Mouse (Mus musculus) hindbrain, embryonic 11.5 days (tissue): ENCODE measurements around the gene Mapkap1. TPM values are rescaled to one million over a fixed set of nuclear protein-coding genes. Genes with fewer than 3 reads are reported as not detected.

Source experiments
- ATAC-seq: fragments of 200-750 bp; cut with Nextera tagmentation; 2 replicates; pipeline ENCODE4 v1.8.0; 2017; ENCODE audit warnings: mild to moderate bottlenecking, moderate TSS enrichment, moderate library complexity; ENCODE audit not compliant: low FRiP score
- DNase-seq: peaks from one replicate; pipeline ENCODE4 v3.0.0-alpha.2; 2015; ENCODE audit warnings: low spot score
- H3K27ac ChIP-seq: fragments of 300-500 bp; sonication (generic); 2 replicates; pipeline ENCODE4 v1.5.1; 2014; ENCODE audit warnings: mild to moderate bottlenecking, low read depth, low read length
- H3K27me3 ChIP-seq: fragments of 300-500 bp; sonication (generic); 2 replicates; pipeline ENCODE4 v1.6.1; 2014; ENCODE audit warnings: mild to moderate bottlenecking, low read length, moderate library complexity, mixed read lengths; ENCODE audit not compliant: control insufficient read depth, insufficient read depth
- H3K36me3 ChIP-seq: fragments of 300-500 bp; sonication (generic); 2 replicates; pipeline ENCODE4 v1.6.1; 2014; ENCODE audit warnings: mild to moderate bottlenecking, low read length, moderate library complexity, mixed read lengths; ENCODE audit not compliant: control insufficient read depth, insufficient read depth
- H3K4me1 ChIP-seq: fragments of 300-500 bp; sonication (generic); replicated peaks from 2 replicates; pipeline ENCODE4 v1.6.1; 2014; ENCODE audit warnings: low read length, mixed read lengths; ENCODE audit not compliant: control insufficient read depth, insufficient read depth
- H3K4me2 ChIP-seq: fragments of 300-500 bp; sonication (generic); replicated peaks from 2 replicates; pipeline ENCODE4 v1.6.1; 2014; ENCODE audit warnings: mild to moderate bottlenecking, low read depth, low read length
- H3K4me3 ChIP-seq: fragments of 300-500 bp; sonication (generic); 2 replicates; pipeline ENCODE4 v1.5.1; 2014; ENCODE audit warnings: low read depth, low read length
- H3K9ac ChIP-seq: fragments of 300-500 bp; sonication (generic); 2 replicates; pipeline ENCODE4 v1.6.1; 2014; ENCODE audit warnings: low read depth, low read length
- H3K9me3 ChIP-seq: fragments of 300-500 bp; sonication (generic); 2 replicates; pipeline ENCODE4 v1.6.1; 2016; ENCODE audit warnings: low read length; ENCODE audit not compliant: control insufficient read depth
- WGBS: fragments of 180-500 bp; shearing (Covaris S2); extraction: QIAGEN DNeasy Blood & Tissue Kit; methylation state at CpG from one replicate; pipeline ENCODE4 v1.1.7; 2014; 5-methylcytosine and 5-hydroxymethylcytosine counted together
- polyA plus RNA-seq: library from polyadenylated mRNA; unstranded; fragments of >200 nt; fragmentation: Nextera tagmentation; extraction: Ambion mirVana; gene quantifications from 2 replicates; pipeline ENCODE4 v1.2.1, GENCODE M21; 2014

Gene Mapkap1
- polyA plus RNA-seq, 1 experiment from 2014 or later: 101 TPM

DNA sequence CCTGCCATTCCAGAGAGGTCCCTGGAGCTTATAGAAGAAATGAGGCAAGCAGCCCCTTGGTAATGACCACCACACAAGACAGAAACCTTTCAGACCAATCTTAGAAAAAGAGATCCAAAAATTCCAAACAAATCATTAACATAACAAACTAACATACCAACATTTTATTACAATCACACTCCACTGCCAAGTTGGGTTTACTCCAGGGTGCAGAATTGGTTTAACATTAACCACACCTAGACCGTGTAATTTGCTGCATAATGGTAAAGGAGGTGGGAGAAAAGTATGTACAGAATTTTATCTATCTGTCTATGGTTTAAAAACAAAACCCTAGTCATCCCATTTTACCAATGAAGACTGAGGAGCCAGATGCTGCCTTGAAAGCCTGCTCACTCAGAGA, 160.0 kb downstream of the Mapkap1 start:
- ATAC-seq (no peak), DNase-seq (no peak)
- H3K4me2 ChIP-seq: no peak overlapping the region
- no peak overlapping the region for H3K9ac ChIP-seq
- H3K9me3 ChIP-seq: no peaks in the 10 kb centered on the region
- no peak overlapping the region for H3K4me3 ChIP-seq
- H3K27ac ChIP-seq: no peak overlapping the region
- no peaks in the 10 kb centered on the region for H3K27me3 ChIP-seq
- H3K36me3 ChIP-seq: no peaks in the 10 kb centered on the region
- WGBS: 83% methylated on average over 1 of the region's 1 CpGs
- H3K4me1 ChIP-seq: peaks cover 10% of the 10 kb centered on the region

DNA sequence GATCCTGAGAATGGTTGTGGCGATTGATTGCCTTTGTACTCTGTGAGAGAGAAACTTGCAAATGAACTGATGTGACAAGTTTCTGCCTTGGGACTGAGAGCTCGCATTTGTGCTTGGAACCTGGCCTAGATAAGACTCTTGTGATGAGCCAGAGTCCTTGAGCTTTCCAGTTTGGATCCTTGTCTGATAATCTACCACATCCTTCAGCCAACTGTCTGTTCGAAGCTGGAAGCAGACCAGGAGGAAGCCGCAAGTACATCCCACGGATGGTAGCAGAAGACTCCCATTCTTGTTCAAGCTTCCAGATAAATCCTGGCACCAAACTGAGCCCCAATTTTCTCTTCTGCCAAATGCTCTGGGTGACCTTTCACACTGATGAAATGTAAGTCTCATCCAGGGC, 162.6 kb downstream of the Mapkap1 start:
- no peaks in the 10 kb centered on the region for H3K27me3 ChIP-seq
- no peak overlapping the region for H3K4me3 ChIP-seq
- no peak overlapping the region for H3K4me2 ChIP-seq
- ATAC-seq: no peak
- H3K4me1 ChIP-seq: peaks cover 10% of the 10 kb centered on the region
- WGBS: 85% methylated on average over 5 of the region's 5 CpGs
- H3K9me3 ChIP-seq: no peaks in the 10 kb centered on the region
- no peak overlapping the region for H3K27ac ChIP-seq
- no peak overlapping the region for H3K9ac ChIP-seq
- no peaks in the 10 kb centered on the region for H3K36me3 ChIP-seq
- DNase-seq: no peak

DNA sequence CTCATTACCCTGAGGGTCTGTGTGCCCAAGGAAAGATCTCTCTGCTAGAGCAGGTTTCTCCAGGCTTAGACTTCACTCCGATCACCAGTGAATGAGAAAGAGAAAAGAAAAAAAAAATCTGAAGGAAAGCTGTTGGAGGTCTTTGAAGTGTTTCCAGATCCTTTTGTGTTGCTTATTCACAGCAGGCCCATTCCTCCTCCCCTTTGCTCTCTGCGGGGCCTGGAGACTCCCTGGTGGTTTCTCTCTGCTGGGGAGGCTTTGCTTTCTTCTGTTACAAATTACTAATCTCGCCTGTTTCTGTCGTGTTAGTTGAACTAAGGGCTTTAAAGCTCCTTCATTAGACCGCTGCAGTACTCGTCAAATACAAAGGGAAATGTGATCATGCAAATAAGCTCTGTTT, 163.8 kb downstream of the Mapkap1 start:
- Histone ChIP-seq H3K36me3 (no peaks in the 10 kb centered on the region), H3K27ac (peak overlapping the region; percentile 19; the same call in 1 of the 2 replicates), H3K4me3 (no peak overlapping the region), H3K4me1 (peaks cover 10% of the 10 kb centered on the region), H3K27me3 (no peaks in the 10 kb centered on the region), H3K4me2 (no peak overlapping the region), H3K9me3 (no peaks in the 10 kb centered on the region), H3K9ac (no peak overlapping the region)
- ATAC-seq (0 out of 2 replicates have a peak, but pooled peaks have one; percentile 14), DNase-seq (peak; percentile 21)
- 5% methylated on average over 6 of the region's 6 CpGs for WGBS

DNA sequence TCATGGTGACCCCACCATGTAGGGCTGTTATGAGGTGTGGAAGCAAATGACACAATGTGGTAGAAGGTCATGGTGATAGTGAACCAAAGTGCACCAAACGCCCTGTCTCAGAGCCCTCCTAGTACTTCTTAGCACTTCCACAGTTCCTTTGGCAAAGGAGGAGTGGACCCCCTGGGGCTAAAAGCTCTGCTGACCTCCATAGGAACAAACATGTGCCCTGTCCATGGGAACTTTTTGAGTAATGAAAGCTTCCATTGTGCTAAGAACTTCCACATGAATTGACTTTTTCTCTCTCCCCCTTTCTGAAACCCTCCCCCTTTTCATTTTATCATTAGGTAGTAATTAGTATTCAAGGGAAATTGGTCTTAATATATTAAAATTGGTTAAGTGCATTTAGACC, 164.5 kb downstream of the Mapkap1 start:
- Histone ChIP-seq H3K27ac (no peak overlapping the region), H3K4me1 (peaks cover 10% of the 10 kb centered on the region), H3K4me2 (no peak overlapping the region), H3K36me3 (no peaks in the 10 kb centered on the region), H3K27me3 (no peaks in the 10 kb centered on the region), H3K9ac (no peak overlapping the region), H3K4me3 (no peak overlapping the region), H3K9me3 (no peaks in the 10 kb centered on the region)
- WGBS: 8% methylated on average over 1 of the region's 1 CpGs
- DNase-seq: peak; percentile 28
- ATAC-seq: no peak

DNA sequence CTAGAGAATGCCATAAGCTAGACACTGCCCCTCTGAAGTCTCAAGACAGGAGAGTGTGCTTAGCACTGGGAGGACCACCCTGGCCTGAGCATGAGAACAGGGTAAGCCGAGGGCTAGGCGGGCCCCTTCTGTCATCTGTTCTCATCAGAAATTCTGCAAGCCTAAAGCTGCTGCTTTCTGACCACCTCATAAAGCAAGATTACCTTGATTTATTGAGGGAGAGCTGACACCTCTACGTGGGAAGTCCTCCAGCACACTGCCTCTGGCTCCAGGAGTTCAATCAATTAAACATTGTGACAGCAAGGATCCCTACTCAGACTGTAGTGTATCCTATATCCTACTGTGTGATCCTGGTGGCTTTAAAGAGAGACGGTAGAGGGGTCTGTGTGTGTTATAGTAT, 166.5 kb downstream of the Mapkap1 start:
- WGBS: 37% methylated on average over 4 of the region's 4 CpGs
- Histone ChIP-seq H3K9me3 (no peaks in the 10 kb centered on the region), H3K4me1 (peaks cover 12% of the 10 kb centered on the region), H3K36me3 (no peaks in the 10 kb centered on the region), H3K4me2 (no peak overlapping the region), H3K9ac (no peak overlapping the region), H3K4me3 (no peak overlapping the region), H3K27me3 (no peaks in the 10 kb centered on the region), H3K27ac (no peak overlapping the region)
- no peak; the same call in 1 of the 2 replicates for ATAC-seq
- DNase-seq: no peak

DNA sequence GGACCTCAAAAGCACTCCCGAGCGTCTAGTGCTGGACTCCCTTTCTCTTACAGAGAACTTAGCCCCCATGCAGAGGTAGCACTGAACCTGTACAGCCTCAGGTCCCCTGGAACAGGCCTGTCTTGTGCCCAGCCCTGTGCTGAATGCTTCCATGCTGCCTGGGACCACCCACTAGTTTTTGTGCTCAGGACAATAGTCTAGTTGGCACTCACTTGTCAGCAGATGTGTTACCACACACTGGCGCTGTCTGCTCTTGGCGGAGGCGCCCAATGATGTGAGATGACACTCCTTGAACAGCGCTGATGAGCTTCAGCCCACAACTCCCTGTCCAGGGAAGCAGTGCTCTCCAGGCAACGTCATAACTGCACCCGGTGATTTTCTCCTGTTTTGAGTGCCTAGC, 182.0 kb downstream of the Mapkap1 start:
- no peaks in the 10 kb centered on the region for H3K9me3 ChIP-seq
- H3K36me3 ChIP-seq: 0 out of 2 replicates have a peak, but pooled peaks cover 3% of the 10 kb centered on the region
- no peaks in the 10 kb centered on the region for H3K4me1 ChIP-seq
- 83% methylated on average over 8 of the region's 8 CpGs for WGBS
- no peak for ATAC-seq
- H3K27me3 ChIP-seq: no peaks in the 10 kb centered on the region
- DNase-seq: no peak
- no peak overlapping the region for H3K4me2 ChIP-seq
- H3K4me3 ChIP-seq: no peak overlapping the region
- H3K27ac ChIP-seq: no peak overlapping the region
- no peak overlapping the region for H3K9ac ChIP-seq

DNA sequence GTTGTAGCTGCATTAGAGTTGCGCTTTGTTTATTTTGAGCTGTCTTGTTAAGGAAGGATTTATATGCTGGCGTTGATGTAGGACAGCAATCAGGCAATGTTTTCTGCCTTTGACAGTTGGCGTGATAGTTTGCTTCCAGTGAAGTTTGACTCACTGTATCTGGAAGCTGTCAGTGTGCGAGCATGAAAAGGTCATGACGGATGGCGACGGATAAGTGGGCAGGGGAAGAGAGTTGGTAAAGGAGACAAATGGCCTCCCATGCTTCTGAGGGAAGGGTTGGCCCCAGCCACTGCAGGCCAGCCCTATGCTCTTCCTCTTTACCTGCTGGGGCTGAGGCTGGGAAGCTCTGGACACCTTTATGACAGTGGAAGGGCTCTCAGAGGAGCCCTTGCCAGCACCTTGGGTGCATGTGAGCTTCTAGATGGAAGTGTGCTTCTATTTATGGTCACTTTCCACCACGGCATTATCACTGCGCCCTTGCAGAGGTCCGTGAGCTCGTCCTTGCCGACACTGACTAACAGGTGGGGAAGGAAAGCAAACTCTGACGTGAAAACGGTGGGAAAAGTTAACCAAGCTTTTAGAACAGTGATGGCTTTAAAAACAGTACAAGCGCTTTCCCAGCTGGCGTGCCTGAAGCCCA, 185.3 kb downstream of the Mapkap1 start:
- Histone ChIP-seq H3K27me3 (no peaks in the 10 kb centered on the region), H3K9me3 (no peaks in the 10 kb centered on the region), H3K4me1 (no peaks in the 10 kb centered on the region), H3K4me3 (no peak overlapping the region), H3K27ac (no peak overlapping the region), H3K4me2 (no peak overlapping the region), H3K36me3 (no peaks in the 10 kb centered on the region), H3K9ac (no peak overlapping the region)
- DNase-seq (no peak), ATAC-seq (no peak)
- 77% methylated on average over 16 of the region's 16 CpGs for WGBS

DNA sequence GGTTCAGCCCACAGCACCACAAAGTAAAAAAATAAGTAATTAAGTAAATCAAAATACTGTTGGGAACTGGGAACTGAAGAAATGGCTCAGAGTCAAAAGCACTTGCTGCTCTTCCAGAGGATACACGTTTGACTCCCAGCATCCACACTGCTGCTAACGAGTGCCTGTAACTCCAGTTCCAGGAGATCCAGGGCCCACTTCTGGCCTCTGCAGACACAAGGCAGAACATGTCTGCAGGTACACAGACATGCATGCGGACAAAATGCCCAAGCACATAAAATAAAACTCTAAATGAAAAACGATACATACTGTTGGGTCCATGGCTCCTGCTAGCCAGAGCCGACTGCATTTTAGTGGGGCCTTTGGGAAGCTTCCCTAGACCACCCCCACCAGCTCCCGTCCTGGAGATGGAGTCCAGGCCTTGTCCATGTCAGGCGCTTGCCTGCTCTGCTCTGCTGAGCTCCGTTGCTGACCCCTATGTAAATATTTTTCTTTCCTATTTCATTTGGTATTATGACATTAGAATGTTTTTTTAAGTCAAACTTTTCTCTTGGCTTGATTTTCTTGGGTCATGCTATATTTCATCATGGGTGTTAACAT, 185.9 kb downstream of the Mapkap1 start:
- ATAC-seq: no peak
- WGBS: 78% methylated on average over 8 of the region's 8 CpGs
- no peaks in the 10 kb centered on the region for H3K36me3 ChIP-seq
- H3K4me2 ChIP-seq: no peak overlapping the region
- no peak overlapping the region for H3K27ac ChIP-seq
- H3K27me3 ChIP-seq: no peaks in the 10 kb centered on the region
- H3K9ac ChIP-seq: 0 out of 2 replicates have a peak overlapping the region, but pooled peaks have one; percentile 11
- H3K4me3 ChIP-seq: no peak overlapping the region
- no peaks in the 10 kb centered on the region for H3K9me3 ChIP-seq
- no peak for DNase-seq
- no peaks in the 10 kb centered on the region for H3K4me1 ChIP-seq

DNA sequence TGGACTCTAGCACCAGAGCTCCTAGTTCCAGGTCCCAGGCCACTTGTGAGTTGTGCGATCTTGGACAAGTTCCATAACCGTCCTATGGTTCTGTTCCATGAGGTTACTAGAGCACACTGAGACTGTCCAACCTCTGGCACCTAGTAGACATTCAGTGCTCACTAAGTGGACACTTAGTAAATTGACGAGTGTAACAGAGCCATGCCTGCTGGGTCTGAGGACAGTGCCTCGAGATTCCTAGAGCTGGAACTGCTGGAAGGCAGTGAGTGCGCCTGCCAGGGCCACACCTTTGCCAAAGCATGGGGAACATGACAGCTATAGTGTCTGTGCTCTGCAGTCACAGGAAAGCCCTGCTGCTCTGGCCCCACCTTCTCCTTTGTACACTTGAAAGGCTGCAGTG, 187.4 kb downstream of the Mapkap1 start:
- Histone ChIP-seq H3K27me3 (no peaks in the 10 kb centered on the region), H3K9me3 (no peaks in the 10 kb centered on the region), H3K27ac (no peak overlapping the region), H3K9ac (no peak overlapping the region), H3K36me3 (no peaks in the 10 kb centered on the region), H3K4me2 (no peak overlapping the region), H3K4me1 (no peaks in the 10 kb centered on the region), H3K4me3 (no peak overlapping the region)
- 82% methylated on average over 5 of the region's 5 CpGs for WGBS
- ATAC-seq: no peak
- DNase-seq: no peak
